Mouse (Mus musculus) bone marrow, adult 2 months (tissue): Measurements from ENCODE around the gene Atp6v0d1. TPM values are rescaled to one million over a fixed set of nuclear protein-coding genes. Genes with fewer than 3 reads are reported as not detected.
A peak's percentile ranks its signal among the peaks of the same experiment; 100 is the strongest.

Experiments used
- H3K27ac ChIP-seq: fragments of 200-500 bp; 2 replicates; pipeline ENCODE4 v1.5.1; 2012; ENCODE audit warnings: low read depth, mild to moderate bottlenecking, control low read depth, inconsistent platforms, low read length; ENCODE audit not compliant: control insufficient read depth, poor library complexity, insufficient read depth
- H3K4me1 ChIP-seq: fragments of 200-500 bp; 2 replicates; pipeline ENCODE4 v1.6.1; 2011; ENCODE audit warnings: low read length; ENCODE audit not compliant: control insufficient read depth, insufficient read depth
- H3K4me3 ChIP-seq: fragments of 200-500 bp; replicated peaks from 2 replicates; pipeline ENCODE3; 2011; ENCODE audit warnings: mild to moderate bottlenecking, low read depth, low read length, control low read depth; ENCODE audit not compliant: control insufficient read depth
- CTCF ChIP-seq: fragments of 200-500 bp; IDR thresholded peaks from 2 replicates; pipeline ENCODE4 v1.5.1; 2011; ENCODE audit warnings: low read length, control low read depth; ENCODE audit not compliant: control insufficient read depth, insufficient read depth
- POLR2A ChIP-seq: fragments of 200-500 bp; IDR thresholded peaks from 2 replicates; pipeline ENCODE4 v1.6.1; 2011; ENCODE audit warnings: low read depth, mild to moderate bottlenecking, control low read depth, low read length, borderline replicate concordance; ENCODE audit not compliant: control insufficient read depth
- WGBS: fragments of 180-500 bp; shearing (Covaris S2); methylation state at CpG from one replicate; pipeline ENCODE4 v1.1.7; 2018; 5-methylcytosine and 5-hydroxymethylcytosine counted together
- polyA plus RNA-seq: library from polyadenylated mRNA; stranded (reverse); fragments of >200 nt; gene quantifications from 2 replicates; pipeline ENCODE4 v1.2.4, GENCODE M21; 2011; ENCODE audit warnings: low replicate concordance; ENCODE audit not compliant: missing spikeins, insufficient read depth, insufficient read length

Atp6v0d1 gene
- polyA plus RNA-seq, 1 experiment: 58.3 TPM

DNA sequence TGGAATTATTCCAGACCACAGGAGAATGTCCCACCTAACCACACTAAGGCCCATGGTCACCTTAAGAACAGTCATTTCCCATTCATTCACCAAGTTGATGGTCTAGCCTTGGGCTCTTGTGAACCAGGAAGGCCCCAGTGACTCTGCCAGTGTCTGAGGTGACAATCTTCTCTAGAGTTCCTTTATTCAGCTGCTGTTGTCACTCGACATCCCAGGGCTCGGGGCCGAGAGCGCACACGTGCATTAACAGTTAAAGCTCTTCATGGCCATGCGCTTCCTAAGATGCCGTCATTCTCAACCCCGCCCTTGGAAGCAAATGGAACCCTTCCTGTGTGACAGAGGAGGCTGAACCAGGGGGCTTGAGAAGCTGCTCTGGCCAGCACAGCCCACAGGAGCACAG lies 83.7 kb downstream of the Atp6v0d1 start:
- Histone ChIP-seq H3K4me3 (no peak overlapping the region), H3K4me1 (no peaks in the 10 kb centered on the region), H3K27ac (no peak overlapping the region)
- TF ChIP-seq CTCF (no peak), POLR2A (no peak)
- WGBS: 87% methylated on average over 8 of the region's 8 CpGs

DNA sequence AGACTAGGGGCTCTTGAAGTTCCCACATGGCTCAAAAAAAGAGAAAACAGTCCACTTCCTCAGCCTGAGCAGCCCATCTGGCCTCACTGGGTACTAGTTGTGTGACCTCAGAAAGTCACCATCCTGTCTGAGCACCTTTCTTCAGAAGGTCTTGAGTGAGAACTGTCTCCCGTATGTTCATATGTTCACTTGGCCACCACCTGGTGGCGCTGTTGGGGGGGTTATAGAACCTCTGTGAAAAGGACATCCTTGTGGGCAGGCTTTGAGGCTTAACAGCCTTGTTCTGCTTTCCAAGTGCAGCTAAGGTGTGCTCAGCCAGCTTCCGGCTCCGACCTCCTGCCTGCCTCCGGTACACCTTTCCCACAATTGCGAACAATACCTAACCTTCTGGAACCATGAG lies 84.4 kb downstream of the Atp6v0d1 start:
- 68% methylated on average over 6 of the region's 6 CpGs for WGBS
- TF ChIP-seq CTCF: peak; percentile 51; the same call in 1 of the 2 replicates
- TF ChIP-seq POLR2A: no peak
- Histone ChIP-seq H3K4me3 (no peak overlapping the region), H3K4me1 (no peaks in the 10 kb centered on the region), H3K27ac (no peak overlapping the region)

- H3K4me3 ChIP-seq: no peak overlapping the region
- no peak for TF ChIP-seq CTCF
- TF ChIP-seq POLR2A: no peak
- no peak overlapping the region for H3K27ac ChIP-seq
- 82% methylated on average over 2 of the region's 2 CpGs for WGBS
- no peaks in the 10 kb centered on the region for H3K4me1 ChIP-seq
These were observed 84.8 kb downstream of the Atp6v0d1 start for GRCm38 (mm10) chr8:105481013-105481412.

DNA sequence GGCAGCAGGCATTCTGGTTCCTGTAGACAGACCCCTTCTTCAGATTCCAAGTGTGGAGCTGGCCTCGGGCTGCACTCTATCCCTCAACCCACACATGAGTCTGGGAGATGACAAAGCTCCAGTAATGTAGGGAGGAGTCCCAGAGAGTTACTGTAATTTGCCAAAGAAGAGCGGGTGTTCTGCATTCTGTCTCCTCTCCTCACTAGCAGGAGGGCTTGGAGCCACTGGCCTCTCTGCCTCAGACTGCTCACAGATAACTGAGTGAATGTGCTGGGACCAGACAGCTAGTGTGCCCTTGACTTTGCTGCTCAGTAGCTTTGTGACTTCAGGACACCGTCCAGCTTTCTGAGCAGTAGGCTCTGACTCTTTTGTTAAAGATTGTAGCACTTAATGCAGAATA lies 88.1 kb downstream of the Atp6v0d1 start:
- Histone ChIP-seq H3K4me1 (no peaks in the 10 kb centered on the region), H3K4me3 (no peak overlapping the region), H3K27ac (no peak overlapping the region)
- WGBS: 85% methylated on average over 3 of the region's 3 CpGs
- TF ChIP-seq CTCF: no peak
- TF ChIP-seq POLR2A: no peak

DNA sequence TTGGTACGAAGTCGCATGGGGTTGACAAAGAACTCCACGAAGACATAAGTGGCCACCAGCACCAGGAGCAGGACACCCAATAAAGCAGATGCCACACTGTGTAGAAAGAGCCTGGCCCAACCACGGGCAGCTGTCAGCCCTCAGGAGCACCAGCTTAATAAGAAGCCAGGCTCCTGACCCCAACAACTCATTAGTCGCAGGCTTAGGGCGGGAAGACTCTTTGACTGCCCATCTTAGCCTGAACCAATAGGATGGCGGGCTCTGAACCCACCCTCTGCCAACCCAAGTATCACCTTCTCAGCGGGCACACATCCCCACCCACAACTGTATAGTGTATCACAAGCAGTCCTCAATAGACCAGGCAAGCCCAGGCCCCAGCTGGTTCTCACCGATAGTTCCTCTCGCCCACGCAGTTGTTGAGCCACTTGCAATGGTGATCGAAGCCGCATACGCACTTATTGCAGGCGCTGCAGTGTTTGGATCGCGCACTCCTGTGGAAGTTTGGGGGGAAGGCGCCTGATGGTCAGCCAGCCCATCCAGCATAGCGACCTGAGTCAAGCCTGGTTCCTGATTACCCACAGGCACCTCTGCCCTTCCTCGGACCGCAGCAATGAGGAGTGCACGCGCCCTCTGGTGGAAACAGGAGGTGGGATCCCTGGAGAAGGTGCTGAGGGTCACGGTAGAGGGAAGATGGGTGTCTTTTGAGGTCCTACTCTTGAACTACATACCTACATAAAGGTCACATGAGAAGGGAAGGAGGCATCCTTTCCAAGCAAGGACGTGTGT lies 89.0 kb downstream of the Atp6v0d1 start:
- TF ChIP-seq CTCF (peak; percentile 82), POLR2A (no peak; the same call in 1 of the 2 replicates)
- Histone ChIP-seq H3K4me1 (no peaks in the 10 kb centered on the region), H3K27ac (no peak overlapping the region), H3K4me3 (no peak overlapping the region)
- 60% methylated on average over 25 of the region's 25 CpGs for WGBS

GRCm38 (mm10) chr8:105476161-105476560 lies 89.7 kb downstream of the Atp6v0d1 start:
- Histone ChIP-seq H3K4me3 (no peak overlapping the region), H3K4me1 (no peaks in the 10 kb centered on the region), H3K27ac (no peak overlapping the region)
- TF ChIP-seq CTCF (no peak), POLR2A (no peak)
- WGBS: 86% methylated on average over 7 of the region's 7 CpGs

GRCm38 (mm10) chr8:105475742-105476141 lies 90.1 kb downstream of the Atp6v0d1 start:
- Histone ChIP-seq H3K4me1 (no peaks in the 10 kb centered on the region), H3K27ac (no peak overlapping the region), H3K4me3 (no peak overlapping the region)
- WGBS: 90% methylated on average over 8 of the region's 8 CpGs
- no peak for TF ChIP-seq POLR2A
- TF ChIP-seq CTCF: no peak

GRCm38 (mm10) chr8:105475254-105475653 lies 90.6 kb downstream of the Atp6v0d1 start:
- TF ChIP-seq POLR2A: no peak
- TF ChIP-seq CTCF: no peak
- Histone ChIP-seq H3K27ac (no peak overlapping the region), H3K4me3 (no peak overlapping the region), H3K4me1 (no peaks in the 10 kb centered on the region)
- WGBS: 86% methylated on average over 4 of the region's 4 CpGs

DNA sequence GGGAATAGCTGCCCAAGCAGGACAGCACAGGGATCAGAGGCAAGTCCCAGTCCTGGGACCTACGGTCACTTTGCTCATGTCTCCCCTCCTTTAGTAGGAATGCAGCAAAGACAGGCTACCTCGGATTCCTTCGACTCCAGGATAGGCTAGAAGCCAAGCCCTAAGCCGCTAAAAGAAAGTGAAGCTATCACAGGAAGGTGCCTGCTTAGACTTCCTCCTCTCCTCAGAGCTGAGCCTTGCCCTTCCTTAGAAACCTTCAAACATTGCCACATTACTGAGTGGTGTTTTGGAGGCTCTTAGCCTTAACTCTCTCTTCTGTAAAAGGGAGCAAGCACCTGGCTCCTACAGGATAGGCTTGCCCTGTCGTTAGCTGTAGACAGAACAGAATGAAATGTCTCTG lies 91.2 kb downstream of the Atp6v0d1 start:
- TF ChIP-seq POLR2A: no peak
- no peak for TF ChIP-seq CTCF
- 17% methylated on average over 5 of the region's 5 CpGs for WGBS
- Histone ChIP-seq H3K27ac (no peak overlapping the region), H3K4me1 (peaks cover 1% of the 10 kb centered on the region; the same call in 1 of the 2 replicates), H3K4me3 (no peak overlapping the region)

Other genes starting within 250 kb of the Atp6v0d1 start
- gene Lrrc29, start 239.8 kb downstream of the Atp6v0d1 start, polyA plus RNA-seq: 7.8 and 19.9 TPM in 2 replicates
- 81.6 and 140 TPM in 2 replicates for gene Tmem208, start 239.7 kb downstream of the Atp6v0d1 start, polyA plus RNA-seq
- gene Fhod1, start 218.1 kb downstream of the Atp6v0d1 start, polyA plus RNA-seq: 24.6 and 66.3 TPM in 2 replicates
- gene Slc9a5, start 217.2 kb downstream of the Atp6v0d1 start, polyA plus RNA-seq: 3.7 and 7.8 TPM in 2 replicates
- not detected in 2 replicates for gene Plekhg4, start 192.8 kb downstream of the Atp6v0d1 start, polyA plus RNA-seq
- not detected in 2 replicates for gene Kctd19, start 152.5 kb downstream of the Atp6v0d1 start, polyA plus RNA-seq
- gene Lrrc36, start 152.5 kb downstream of the Atp6v0d1 start, polyA plus RNA-seq: 1.1 and 3.0 TPM in 2 replicates
- gene Tppp3, start 94.5 kb downstream of the Atp6v0d1 start, polyA plus RNA-seq: 3.3 and 3.5 TPM in 2 replicates
- 7.3 and 10.1 TPM in 2 replicates for gene Zdhhc1, start 69.1 kb downstream of the Atp6v0d1 start, polyA plus RNA-seq
- 0.82 TPM in 1 of 2 replicates, not detected in the other for gene Hsd11b2, start 47.3 kb downstream of the Atp6v0d1 start, polyA plus RNA-seq
- 11.9 and 23.1 TPM in 2 replicates for gene Ripor1, start 39.2 kb upstream of the Atp6v0d1 start, polyA plus RNA-seq
- gene Ctcf, start 70.5 kb upstream of the Atp6v0d1 start, polyA plus RNA-seq: 77.0 and 79.4 TPM in 2 replicates
- gene Agrp, start 71.3 kb upstream of the Atp6v0d1 start, polyA plus RNA-seq: not detected in 2 replicates
- gene Carmil2, start 120.2 kb upstream of the Atp6v0d1 start, polyA plus RNA-seq: 21.2 and 42.6 TPM in 2 replicates
- gene Acd, start 135.1 kb upstream of the Atp6v0d1 start, polyA plus RNA-seq: 26.8 and 33.4 TPM in 2 replicates
- gene Pard6a, start 135.1 kb upstream of the Atp6v0d1 start, polyA plus RNA-seq: 5.3 and 6.4 TPM in 2 replicates
- gene 4933405L10Rik, start 141.6 kb upstream of the Atp6v0d1 start, polyA plus RNA-seq: not detected in 2 replicates
- 11.5 and 18.9 TPM in 2 replicates for gene Enkd1, start 142.2 kb upstream of the Atp6v0d1 start, polyA plus RNA-seq
- 1.2 and 2.0 TPM in 2 replicates for gene Gfod2, start 192.6 kb upstream of the Atp6v0d1 start, polyA plus RNA-seq